In genomic region chr9:60951071-60951561, GRCm38 (mm10) we compare ENCODE assay signal across 8 mouse cellular contexts.
DNase-seq lines count a peak whose midpoint lies in the region; ATAC-seq and TF ChIP-seq lines count a peak whose summit lies in the region.

No protein-coding gene starts in this region.

- TF ChIP-seq POLR2A in thymus, adult 2 months (IDR thresholded peaks at IDR 0.05; ENCODE audit: control insufficient read depth, extremely low read depth, insufficient read depth, low read length, poor library complexity) = no peak

- no peak for TF ChIP-seq CTCF in thymus, adult 2 months (IDR thresholded peaks at IDR 0.05; ENCODE audit: borderline replicate concordance, control insufficient read depth, extremely low read depth, insufficient read depth, low read length, poor library complexity)

- peaks cover 13% of the 10 kb centered on the region for H3K27me3 ChIP-seq in embryonic facial prominence, embryonic 13.5 days
- H3K27me3 ChIP-seq in thymus, adult 2 months (ENCODE audit: control insufficient read depth, insufficient read depth, low read length) = no peaks in the 10 kb centered on the region

- no peak overlapping the region for H3K9ac ChIP-seq in embryonic facial prominence, embryonic 13.5 days

- DNase-seq in right cerebral cortex, postnatal 14 days = peak; percentile 6
- DNase-seq in right cerebral cortex, postnatal 25 days = no peak
- peak; percentile 14 for DNase-seq in kidney, adult 11 months
- DNase-seq in lung, postnatal 4 days = peak; percentile 59 to 72
- DNase-seq in thymus, adult 2 months = no peak
- no peak for DNase-seq in right cerebral cortex, adult 2 months (ENCODE audit: low spot score in 2 of 2)

- no peak overlapping the region for H3K4me3 ChIP-seq in embryonic facial prominence, embryonic 13.5 days
- H3K4me3 ChIP-seq in thymus, adult 2 months (ENCODE audit: control insufficient read depth, insufficient read depth, low read length) = no peak overlapping the region

- ATAC-seq in embryonic facial prominence, embryonic 13.5 days (ENCODE audit: insufficient number of reproducible peaks, insufficient read depth, low FRiP score, low TSS enrichment, low read depth) = peak; percentile 69; the same call in 1 of the 2 replicates
- no peak for ATAC-seq in megakaryocyte progenitor cell, adult 5-6 weeks (replicated peaks; ENCODE audit: poor library complexity)

- H3K4me2 ChIP-seq in embryonic facial prominence, embryonic 13.5 days = peak overlapping the region; percentile 7; the same call in 1 of the 2 replicates

- H3K9me3 ChIP-seq in embryonic facial prominence, embryonic 13.5 days = no peaks in the 10 kb centered on the region

- peaks cover 61% of the 10 kb centered on the region for H3K4me1 ChIP-seq in embryonic facial prominence, embryonic 13.5 days
- H3K4me1 ChIP-seq in thymus, adult 2 months (replicated peaks; ENCODE audit: control insufficient read depth, insufficient read depth, low read length) = no peaks in the 10 kb centered on the region

- H3K27ac ChIP-seq in embryonic facial prominence, embryonic 13.5 days = peak overlapping the region; percentile 79
- no peak overlapping the region for H3K27ac ChIP-seq in thymus, adult 2 months (ENCODE audit: control insufficient read depth, insufficient read depth, low read length)

- no peaks in the 10 kb centered on the region for H3K36me3 ChIP-seq in embryonic facial prominence, embryonic 13.5 days
- no peaks in the 10 kb centered on the region for H3K36me3 ChIP-seq in thymus, adult 2 months (ENCODE audit: control insufficient read depth, insufficient read depth, low read length)

- 6% methylated on average over 10 of the region's 10 CpGs for WGBS in embryonic facial prominence, embryonic 13.5 days
- WGBS in thymus, adult 2 months = 87% methylated on average over 10 of the region's 10 CpGs

Comparison
In these comparisons a context has a peak if more than half of its experiments do, and no peak if none do; other contexts are left out.
1. DNase-seq: peak in right cerebral cortex, postnatal 14 days (single experiment), kidney, adult 11 months (single experiment) and lung, postnatal 4 days (2 of 2); none in right cerebral cortex, postnatal 25 days (single experiment), thymus, adult 2 months (single experiment) and right cerebral cortex, adult 2 months (0 of 2).